Mouse (Mus musculus): ENCODE data around the gene Med27. TPM values are rescaled to one million over a fixed set of nuclear protein-coding genes. Genes with fewer than 3 reads are reported as not detected.

The Med27 gene
- 10 to 100 TPM; 14.4 to 15.4 TPM for total RNA-seq (2021)
- long read RNA-seq, experiment 1, transcript Med27-201 (8 exons, 1,254 nt), result major isoform, 6 of 9 reads
- long read RNA-seq, experiment 1, partial matches to known transcripts, result 1 of 9 reads
- long read RNA-seq, experiment 1, other reads (novel, unspliced or antisense), result 1 of 9 reads
- long read RNA-seq, experiment 2, transcript Med27-201 (8 exons, 1,254 nt), result major isoform, 7 of 10 reads
- long read RNA-seq, experiment 2, partial matches to known transcripts, result 1 of 10 reads
- long read RNA-seq, experiment 2, other reads (novel, unspliced or antisense), result 1 of 10 reads

DNA sequence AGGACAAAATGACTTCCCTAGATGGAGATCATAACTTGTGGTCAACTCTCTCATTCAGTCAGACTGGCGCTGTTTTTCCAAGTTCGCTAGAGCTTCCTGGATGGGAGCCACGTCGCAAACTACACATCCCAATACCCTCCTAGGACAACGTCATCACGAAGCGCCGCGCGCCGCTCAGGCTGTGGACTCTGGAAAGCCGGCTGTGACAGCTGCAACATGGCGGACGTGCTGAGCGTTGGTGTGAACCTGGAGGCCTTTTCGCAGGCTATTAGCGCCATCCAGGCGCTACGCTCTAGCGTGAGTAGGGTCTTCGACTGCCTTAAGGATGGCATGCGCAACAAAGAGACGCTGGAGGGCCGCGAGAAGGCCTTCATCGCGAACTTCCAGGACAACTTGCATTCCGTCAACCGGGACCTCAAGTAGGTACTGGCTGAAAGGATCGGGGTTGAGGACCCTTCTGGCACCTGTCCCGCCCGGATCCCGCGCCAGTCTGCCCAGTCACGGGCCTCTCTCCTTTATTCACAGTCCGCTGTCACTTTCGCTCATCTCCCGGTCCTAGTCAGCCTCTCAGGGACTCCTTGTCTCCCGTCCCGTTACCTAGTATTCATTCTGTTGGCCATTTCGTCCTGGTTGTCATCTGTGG lies at the start of gene Med27:
TSS of gene Med27 (plus strand) at position 191 of the 643 bp plus-strand sequence.
- peak; percentile 98 for DNase-seq (ENCODE audit: low spot score)

DNA sequence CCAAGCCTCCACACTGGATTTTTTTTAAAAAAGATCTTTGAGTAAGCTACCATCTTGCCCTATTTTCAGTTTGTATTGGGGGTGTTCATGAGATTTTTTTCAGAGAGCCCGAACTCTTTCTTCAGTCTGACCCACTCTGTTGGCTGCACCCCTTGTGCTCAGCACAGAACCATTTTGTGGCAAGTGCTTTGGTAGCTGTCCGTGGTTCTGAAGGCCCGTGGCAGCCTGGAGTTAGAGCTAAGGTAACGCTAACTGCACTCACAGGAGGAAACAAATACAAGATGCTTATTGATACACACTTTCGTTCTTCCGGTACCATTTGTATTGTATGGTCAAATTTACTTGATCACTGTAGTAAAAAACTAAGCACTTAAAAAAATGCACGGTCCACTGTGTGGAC lies 36.7 kb upstream of the Med27 start:
- DNase-seq (ENCODE audit: low spot score), result no peak

DNA sequence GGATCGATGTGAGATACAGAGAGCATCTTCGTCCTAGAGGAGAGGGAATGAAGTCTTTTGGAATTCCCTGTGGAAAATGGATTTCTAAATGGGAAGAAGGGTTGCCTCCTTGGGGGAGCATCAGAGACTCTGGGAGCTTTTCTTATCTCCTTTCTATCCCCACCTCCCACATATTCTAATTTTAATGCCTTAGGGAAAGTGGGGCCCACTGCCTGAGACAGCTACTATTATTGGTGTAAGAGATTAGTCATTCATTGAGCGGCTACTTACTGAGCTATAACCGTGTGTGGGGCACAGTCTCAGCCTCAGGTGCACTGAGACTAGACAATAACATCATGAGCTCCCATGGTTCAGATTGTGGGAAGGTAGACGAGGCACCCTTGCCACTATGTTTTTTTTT lies 34.6 kb upstream of the Med27 start:
- no peak for DNase-seq (ENCODE audit: low spot score)

DNA sequence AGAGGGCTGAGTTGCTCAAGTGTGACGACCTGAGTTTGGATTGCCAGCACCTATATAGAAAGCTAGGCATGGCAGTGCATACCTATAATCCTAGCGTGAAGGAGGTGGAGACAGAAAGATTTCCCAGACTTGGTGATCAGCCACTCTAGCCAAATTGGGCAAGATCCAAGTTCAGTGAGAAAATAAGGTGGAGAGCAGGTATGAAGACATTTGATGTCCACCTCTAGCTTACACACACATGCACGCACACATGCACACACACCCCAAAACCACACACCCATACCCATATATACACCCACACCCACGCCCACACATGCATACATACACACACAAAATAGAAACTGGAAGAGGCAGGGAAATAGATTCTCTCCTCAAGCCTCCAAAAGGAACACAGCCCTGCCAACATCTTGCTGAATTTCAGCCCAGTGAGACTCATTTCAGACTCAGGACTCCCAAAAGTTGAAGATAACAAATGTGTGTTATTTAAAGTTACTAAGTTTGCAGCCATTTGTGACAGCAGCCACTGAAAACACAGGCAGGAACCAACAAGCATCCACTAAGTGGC lies 28.6 kb upstream of the Med27 start:
- DNase-seq (ENCODE audit: low spot score), result no peak

DNA sequence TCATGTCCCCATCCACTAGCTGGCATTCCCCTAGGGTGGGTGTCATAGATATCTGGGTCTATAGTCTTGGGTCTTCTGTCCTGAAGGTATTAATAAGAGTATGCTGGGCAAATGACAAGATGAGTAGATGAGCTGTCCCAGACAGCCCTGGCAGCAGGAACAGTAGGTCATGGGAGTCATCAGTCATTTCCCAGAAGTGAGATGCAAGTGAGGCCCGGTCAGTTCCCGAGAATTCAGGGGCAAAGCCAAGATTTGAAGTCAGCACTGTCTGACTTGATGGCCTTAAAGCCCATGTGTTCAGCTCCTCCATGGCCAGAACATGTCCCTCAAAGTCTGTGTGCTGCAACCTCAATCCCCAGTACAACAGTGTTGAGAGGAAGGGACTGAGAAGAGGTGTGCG lies 28.0 kb upstream of the Med27 start:
- no peak for DNase-seq (ENCODE audit: low spot score)

DNA sequence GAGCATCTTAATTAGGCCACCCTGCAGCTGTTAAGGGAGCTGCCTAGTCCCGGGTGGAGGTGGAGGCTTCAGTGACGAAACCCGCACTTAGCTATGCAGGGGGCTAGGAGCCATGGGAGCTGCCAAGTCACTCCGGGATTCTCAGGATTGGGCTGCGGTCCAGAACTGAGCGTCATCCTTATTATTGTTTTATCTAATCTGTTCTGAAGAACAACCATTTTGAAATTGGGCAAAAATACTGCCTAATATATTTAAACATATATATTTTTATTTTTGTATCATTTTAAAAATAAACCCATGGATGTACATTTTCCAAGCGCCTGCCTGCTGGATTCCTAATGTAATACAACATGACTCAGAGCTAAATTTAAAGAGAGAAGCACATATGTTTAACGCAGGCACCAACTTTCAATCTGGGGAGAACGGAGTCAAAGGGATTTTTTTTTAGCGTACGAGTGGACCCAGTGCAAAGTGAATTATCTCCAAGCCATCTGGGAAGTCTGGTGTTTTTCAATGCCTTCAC lies 26.3 kb upstream of the Med27 start:
- DNase-seq (ENCODE audit: low spot score), result no peak

DNA sequence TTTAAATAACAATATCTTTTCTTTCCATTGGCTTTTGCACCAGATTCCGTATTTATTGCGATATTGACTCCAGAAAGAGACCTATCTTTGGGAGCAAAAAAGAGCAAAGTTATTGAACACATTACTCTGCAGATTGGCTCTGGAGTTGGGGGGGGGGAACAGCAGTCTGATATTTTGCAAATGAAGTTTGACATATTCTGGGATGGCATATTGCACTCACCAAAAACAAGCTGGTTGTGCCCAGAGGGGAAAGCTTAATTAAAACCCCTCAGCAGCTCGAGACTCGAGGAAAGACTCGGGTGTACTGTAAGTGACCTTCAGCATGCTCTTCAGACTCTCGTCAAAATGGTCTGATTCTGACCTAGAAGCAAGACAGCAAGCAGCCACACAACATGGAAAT lies 25.8 kb upstream of the Med27 start:
- DNase-seq (ENCODE audit: low spot score), result no peak

DNA sequence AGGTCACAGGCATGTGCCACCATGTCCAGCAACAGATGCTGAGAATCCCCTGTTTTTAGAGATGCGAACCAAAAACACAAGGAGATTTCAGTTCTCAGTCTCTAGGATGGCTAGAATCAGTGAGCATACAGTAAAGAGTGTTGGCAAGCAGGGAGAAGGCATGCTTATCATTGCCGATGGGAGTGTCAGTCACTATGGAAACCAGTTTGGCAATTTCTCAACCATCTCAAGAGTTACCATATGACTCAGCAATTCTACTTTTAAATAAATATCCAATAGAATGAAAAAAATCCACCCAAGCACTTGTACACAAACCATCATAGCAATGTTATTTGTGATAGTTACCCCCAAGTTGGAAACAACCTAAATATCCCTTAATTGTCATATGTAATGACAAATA lies 22.2 kb upstream of the Med27 start:
- no peak for DNase-seq (ENCODE audit: low spot score)

DNA sequence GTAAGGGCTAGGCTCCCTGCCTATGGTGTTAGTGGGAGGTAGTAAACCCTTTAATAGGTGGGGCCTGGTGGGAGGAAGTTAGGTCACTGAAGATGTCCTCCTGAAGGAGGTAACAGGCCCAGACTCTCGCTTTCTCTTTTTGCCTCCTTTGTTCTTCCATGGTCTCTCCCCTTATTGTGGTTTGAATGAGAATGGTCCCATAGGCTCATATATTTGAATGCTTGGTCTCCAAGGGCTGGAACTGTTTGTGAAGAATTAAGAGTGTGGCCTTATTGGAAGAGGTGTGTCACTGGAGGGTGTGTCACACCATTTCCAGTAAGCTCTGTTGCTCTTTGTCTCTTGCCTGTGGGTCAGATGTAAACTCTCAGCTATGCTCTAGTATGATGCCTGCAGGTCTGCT lies 16.1 kb upstream of the Med27 start:
- DNase-seq (ENCODE audit: low spot score), result no peak

DNA sequence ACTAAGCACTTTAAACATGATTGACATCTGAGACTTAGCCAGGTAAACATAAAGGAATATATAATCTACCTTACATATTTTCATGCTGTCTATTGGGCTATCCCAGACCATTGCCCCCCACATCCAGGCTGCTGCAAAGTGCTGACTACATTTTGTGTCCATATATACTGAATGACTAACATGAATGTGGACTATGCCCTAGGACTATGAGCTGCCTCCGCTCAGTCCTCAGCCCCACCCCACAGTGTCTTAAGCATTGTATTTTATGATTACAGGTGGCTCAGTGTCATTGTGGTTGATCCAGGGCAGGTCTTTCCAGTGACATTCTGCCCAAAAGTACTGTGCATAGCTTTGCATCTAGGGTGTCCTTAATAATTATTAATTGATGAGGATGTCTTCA lies 8.2 kb upstream of the Med27 start:
- no peak for DNase-seq (ENCODE audit: low spot score)

DNA sequence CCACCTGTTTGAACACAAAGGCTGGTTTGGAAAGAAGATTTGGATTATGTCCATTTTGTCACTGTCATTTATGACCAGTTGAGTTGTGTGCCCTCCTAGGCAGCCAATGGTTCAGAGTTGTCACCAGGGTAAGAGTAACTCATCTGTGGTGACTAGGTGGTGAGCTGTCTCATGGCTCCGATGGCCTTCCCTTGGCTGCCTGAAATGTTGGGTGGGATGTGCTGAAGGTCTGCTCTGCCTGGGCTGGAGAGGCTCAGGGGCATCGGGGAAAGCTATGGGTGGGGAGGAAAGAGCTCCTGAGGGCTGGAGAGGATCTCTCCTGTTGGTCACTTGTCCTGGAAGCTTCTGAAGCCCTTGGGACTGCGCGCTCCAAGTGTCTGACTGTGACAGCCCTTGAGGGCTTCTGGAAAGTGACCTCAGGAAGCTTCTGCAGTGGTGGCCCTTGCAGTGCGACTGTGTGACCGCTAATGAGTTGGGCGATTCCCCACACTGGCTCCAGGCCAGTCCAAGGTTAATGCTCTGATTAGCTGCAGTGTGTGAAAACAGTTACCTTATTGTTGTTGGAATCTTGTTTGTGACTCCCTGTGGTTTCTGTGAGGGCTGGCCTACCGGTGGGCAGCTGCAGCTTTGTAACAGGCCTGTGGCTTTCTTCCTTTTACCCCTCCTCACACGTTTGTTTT lies 12.2 kb downstream of the Med27 start:
- no peak for DNase-seq (ENCODE audit: low spot score)

DNA sequence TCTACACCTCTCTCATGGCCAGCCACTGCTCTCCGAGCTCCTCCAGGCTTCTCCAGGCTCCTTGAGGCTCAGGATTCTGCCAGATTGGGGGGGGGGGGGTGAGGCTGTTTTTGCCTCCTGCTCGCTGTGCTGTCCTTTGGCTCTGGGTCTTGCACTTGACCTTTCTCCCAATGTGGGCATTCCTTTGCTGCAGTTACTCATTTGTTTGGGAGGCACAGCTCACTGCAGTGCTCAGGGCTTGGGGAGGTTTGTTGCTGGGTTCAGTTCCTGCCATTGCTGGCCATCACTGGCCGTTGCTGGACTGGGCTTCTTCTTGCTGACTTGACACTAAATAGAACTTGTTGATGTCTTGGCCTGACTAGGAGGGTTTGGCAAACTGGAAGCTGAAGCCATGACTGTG lies 14.3 kb downstream of the Med27 start:
- no peak for DNase-seq (ENCODE audit: low spot score)

DNA sequence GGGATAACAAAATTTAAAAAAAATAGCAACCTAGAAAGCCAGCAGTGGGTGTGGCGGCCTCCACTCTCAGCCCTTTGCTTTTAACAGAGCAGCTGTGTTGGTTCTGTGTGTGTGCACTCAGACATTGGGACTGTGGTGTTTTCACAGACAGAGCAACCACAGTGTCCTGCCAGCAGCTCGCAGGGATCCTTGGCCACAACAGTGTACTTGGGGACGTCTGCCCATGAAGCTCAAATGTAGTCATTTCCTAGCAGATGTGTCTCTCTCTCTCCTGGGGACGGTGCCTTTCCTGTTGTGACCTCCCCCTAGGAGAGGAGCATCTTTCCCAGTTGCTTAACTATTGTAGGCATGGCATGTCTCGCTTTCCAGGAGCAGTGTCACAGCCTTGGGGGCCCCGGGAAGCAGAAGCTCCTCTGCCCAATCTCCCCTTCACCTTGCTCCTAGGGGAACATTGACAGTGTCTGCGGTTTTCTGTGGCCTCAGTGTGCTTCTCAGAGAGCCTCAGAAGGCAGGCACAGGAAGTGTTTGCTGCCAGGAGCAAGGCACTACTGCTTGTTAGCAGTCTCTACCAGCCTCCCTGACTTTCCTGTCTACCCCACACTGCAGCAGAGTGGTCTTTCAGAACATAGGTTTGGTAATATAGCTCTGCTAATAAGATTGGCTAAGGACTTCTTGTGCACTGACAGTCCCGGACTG lies 18.5 kb downstream of the Med27 start:
- no peak for DNase-seq (ENCODE audit: low spot score)

DNA sequence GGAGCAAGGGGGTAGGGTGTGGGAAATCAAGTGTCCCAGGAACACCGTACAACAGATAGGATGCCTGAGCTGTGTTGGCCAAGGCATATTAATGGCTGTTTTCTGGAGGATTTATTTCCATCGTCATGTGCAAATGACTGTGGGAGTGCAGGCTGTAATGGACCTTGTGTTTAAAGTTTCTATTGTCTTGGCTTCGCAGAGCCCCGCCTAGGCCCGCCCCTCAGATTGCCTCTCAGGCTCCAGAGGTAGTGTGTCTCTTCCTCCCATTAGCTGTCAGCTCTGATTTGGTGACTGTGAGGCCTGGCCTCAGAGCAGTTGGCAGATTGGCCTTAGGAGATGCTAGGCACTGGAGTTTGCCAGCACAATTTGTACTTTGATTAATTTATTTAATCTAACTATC lies 22.1 kb downstream of the Med27 start:
- DNase-seq (ENCODE audit: low spot score), result no peak

DNA sequence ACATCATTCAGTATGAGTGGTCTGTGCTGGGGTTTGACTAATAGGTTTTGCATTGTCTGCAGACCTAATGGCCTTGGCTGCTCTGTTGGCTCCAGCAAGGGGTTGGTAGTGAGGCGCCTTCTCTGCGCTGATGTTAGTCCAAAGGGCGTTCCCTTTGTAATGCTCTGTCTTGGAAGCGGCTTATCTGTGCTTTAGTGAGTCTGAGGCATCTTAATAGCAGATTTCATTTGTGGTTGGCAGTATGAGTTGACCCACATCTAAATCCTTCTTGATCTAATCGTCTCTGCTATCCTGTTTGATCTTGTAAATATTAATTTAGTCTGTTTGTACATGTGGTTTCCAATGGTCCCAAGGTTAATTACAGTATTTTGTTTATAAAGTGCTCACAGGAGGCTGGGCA lies 25.6 kb downstream of the Med27 start:
- no peak for DNase-seq (ENCODE audit: low spot score)

DNA sequence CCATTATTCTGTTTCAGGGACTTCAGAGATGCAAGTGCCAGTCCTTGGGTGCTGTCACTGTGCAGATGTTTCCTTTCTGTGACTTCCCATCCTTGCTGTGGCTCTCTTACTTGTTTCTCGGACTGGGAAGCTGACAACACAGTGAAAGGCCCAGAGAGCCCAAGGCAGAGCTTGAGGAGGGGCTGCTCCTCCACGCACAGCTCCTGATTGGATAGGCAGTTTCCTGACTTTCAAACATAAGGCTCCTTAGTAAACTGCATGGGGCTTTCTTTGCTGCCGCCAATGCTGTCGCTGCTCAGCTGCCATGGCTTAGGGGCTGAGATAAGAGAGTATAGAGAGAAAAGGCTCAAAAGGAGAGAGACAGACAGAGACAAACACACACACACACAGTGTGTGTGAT lies 35.1 kb downstream of the Med27 start:
- DNase-seq (ENCODE audit: low spot score), result no peak

DNA sequence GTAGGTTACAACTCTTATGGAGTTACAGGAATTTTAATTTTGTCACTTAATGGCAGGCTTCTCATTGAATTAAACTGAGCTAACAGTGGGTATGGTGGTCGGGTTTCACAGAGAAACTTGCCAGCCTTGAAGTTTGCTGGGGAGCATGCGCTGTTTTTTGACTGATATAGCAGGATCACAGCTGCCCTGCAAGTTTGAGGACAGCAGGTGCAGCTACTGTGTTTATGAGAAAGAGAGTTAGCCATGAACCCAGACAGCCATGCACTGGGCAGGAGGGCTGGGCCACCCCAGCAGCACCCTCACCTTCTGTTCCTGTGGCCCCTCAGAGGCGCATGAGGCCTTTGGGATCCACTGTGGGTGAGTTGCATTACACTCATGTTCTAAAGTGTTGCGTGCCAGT lies 36.0 kb downstream of the Med27 start:
- no peak for DNase-seq (ENCODE audit: low spot score)

DNA sequence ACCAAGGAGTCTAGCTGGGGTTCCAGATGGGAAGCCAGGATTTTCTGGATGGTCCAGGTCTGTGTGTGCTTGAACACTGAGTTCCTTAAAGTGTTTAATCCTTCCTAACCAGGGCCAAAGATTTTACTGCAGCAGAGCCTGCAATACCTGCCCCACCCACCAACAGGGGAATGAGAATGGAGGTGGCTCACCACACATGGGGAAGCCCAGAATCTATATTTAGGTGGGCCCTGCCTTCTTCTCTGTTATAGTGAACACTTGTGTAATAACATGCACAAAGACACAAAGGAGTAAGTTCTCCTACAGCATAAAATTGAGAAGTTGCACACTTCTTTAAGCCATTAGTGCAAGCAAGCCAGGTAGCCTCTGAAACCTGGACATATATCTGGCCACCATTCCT lies 36.5 kb downstream of the Med27 start:
- DNase-seq (ENCODE audit: low spot score), result no peak

DNA sequence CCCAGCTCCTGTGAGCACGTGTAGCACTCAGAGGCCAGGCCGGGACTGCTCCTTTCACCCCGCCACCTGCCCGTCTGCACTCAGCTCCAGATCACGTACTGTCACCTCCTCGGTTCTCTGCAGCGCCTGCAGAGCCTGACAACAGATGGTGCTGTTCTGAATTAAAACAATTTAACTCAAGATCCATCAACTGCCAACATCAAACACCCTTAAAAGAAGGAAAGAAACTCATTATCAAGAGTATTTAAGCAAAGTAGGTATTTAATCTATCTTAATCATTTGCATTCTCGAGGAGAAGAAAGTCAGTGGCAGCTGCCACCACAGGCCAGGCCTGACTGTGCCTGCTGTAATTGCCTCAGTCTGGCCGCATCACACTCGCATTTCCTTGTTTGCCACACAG lies 38.8 kb downstream of the Med27 start:
- DNase-seq (ENCODE audit: low spot score), result no peak

DNA sequence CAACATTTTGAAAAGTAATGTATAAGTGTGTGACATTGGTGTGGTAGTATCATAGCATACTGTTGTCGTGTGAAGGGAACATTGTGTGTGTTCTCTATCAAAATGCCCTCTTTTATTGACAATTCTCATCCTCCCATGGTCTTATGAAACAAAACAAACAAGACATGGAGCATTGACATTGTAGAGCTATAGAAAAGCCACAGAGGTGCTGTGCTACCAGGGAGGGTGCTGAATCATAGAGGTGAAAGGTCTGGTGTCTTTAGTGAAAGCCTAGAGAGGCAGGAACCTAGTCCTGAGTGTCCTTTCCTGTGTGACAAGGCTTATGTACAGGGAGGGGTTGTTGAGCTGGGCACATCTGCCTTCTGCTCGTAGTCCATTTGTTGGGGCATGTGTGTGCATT lies 40.6 kb downstream of the Med27 start:
- no peak for DNase-seq (ENCODE audit: low spot score)

DNA sequence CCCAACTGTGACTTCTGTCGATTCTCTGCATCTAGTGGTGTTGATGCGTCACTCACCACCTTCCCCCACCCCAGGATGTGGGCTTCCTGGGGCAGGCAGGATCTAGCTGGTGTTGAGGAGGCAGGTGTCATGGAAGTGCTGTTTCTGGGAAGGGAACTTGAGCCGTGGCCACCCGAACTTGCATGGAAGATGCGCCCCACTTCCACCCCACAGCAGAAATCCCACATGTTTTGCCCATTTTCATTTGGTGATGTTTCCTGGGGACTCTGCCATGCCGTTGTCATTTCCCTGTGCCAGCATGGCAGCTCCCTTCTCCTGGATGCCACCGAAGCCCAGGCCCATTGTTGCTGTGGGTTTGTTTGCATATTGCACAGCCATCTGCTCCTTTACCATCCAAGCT lies 42.3 kb downstream of the Med27 start:
- no peak for DNase-seq (ENCODE audit: low spot score)

DNA sequence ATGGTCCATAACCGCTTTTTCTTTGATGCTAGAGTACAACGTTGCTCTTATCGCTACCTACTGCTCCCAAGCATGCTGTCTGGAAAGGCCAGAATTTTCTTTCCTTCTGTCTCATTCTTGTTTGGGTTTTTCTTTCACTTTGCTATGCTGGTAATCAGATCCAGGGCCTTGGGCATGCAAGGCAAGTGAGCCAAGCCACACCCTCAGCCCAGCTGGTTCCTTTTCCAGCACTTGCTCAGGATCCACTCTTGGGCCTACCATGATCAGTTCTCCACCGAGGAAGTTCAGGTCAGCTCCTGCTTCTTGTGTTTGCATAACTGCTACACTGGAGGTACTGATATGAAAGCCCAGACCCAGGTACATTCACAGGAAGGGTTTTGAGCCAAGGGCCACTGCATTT lies 44.5 kb downstream of the Med27 start:
- DNase-seq (ENCODE audit: low spot score), result peak; percentile 31
